Mouse (Mus musculus) hindbrain, embryonic 16.5 days (tissue): Measurements from ENCODE around the gene Car5a. TPM values are rescaled to one million over a fixed set of nuclear protein-coding genes. Genes with fewer than 3 reads are reported as not detected.
A peak's percentile ranks its signal among the peaks of the same experiment; 100 is the strongest.

Source experiments
- ATAC-seq: fragments of 200-750 bp; cut with Nextera tagmentation; 2 replicates; pipeline ENCODE4 v1.8.0; 2017; ENCODE audit warnings: moderate TSS enrichment, moderate library complexity
- H3K27ac ChIP-seq: fragments of 300-500 bp; sonication (generic); 2 replicates; pipeline ENCODE4 v1.5.1; 2014; ENCODE audit warnings: low read depth, mild to moderate bottlenecking, control low read depth, low read length, moderate library complexity
- H3K27me3 ChIP-seq: fragments of 300-500 bp; sonication (generic); replicated peaks from 2 replicates; pipeline ENCODE4 v1.6.1; 2014; ENCODE audit warnings: low read length; ENCODE audit not compliant: control insufficient read depth, insufficient read depth
- H3K36me3 ChIP-seq: fragments of 300-500 bp; sonication (generic); 2 replicates; pipeline ENCODE4 v1.6.1; 2014; ENCODE audit warnings: mild to moderate bottlenecking, low read length, moderate library complexity, mixed read lengths; ENCODE audit not compliant: control insufficient read depth, insufficient read depth
- H3K4me1 ChIP-seq: fragments of 300-500 bp; sonication (generic); 2 replicates; pipeline ENCODE4 v1.6.1; 2014; ENCODE audit warnings: low read depth, low read length; ENCODE audit not compliant: control insufficient read depth, insufficient read depth
- H3K4me2 ChIP-seq: fragments of 300-500 bp; sonication (generic); 2 replicates; pipeline ENCODE4 v1.6.1; 2014; ENCODE audit warnings: mild to moderate bottlenecking, low read length, control low read depth, moderate library complexity
- H3K4me3 ChIP-seq: fragments of 300-500 bp; sonication (generic); 2 replicates; pipeline ENCODE4 v1.5.1; 2014; ENCODE audit warnings: mild to moderate bottlenecking, low read length, control low read depth, moderate library complexity
- H3K9ac ChIP-seq: fragments of 300-500 bp; sonication (generic); 2 replicates; pipeline ENCODE4 v1.6.1; 2014; ENCODE audit warnings: low read depth, mild to moderate bottlenecking, control low read depth, low read length, moderate library complexity
- H3K9me3 ChIP-seq: fragments of 300-500 bp; sonication (generic); 2 replicates; pipeline ENCODE4 v1.6.1; 2014; ENCODE audit warnings: mild to moderate bottlenecking, low read length, moderate library complexity; ENCODE audit not compliant: control insufficient read depth
- WGBS: fragments of 180-500 bp; shearing (Covaris S2); extraction: QIAGEN DNeasy Blood & Tissue Kit; methylation state at CpG from one replicate; pipeline ENCODE4 v1.1.7; 2014; 5-methylcytosine and 5-hydroxymethylcytosine counted together
- polyA plus RNA-seq: library from polyadenylated mRNA; unstranded; fragments of >200 nt; fragmentation: Nextera tagmentation; extraction: Ambion mirVana; gene quantifications from 2 replicates; pipeline ENCODE4 v1.2.1, GENCODE M21; 2015

The Car5a gene
- polyA plus RNA-seq, 1 experiment from 2014 or later, result 0.40 TPM

GRCm38 (mm10) chr8:121931571-121931970 is 13.1 kb downstream of the Car5a start:
- WGBS, result 80% methylated on average over 7 of the region's 7 CpGs
- Histone ChIP-seq H3K9me3 (no peaks in the 10 kb centered on the region), H3K4me2 (no peak overlapping the region), H3K4me1 (peaks cover 16% of the 10 kb centered on the region), H3K27ac (no peak overlapping the region), H3K36me3 (no peaks in the 10 kb centered on the region), H3K4me3 (no peak overlapping the region), H3K27me3 (no peaks in the 10 kb centered on the region), H3K9ac (no peak overlapping the region)
- ATAC-seq, result no peak

GRCm38 (mm10) chr8:121930047-121930446 is 14.7 kb downstream of the Car5a start:
- Histone ChIP-seq H3K9me3 (no peaks in the 10 kb centered on the region), H3K27me3 (no peaks in the 10 kb centered on the region), H3K4me1 (peaks cover 8% of the 10 kb centered on the region), H3K4me2 (no peak overlapping the region), H3K9ac (no peak overlapping the region), H3K36me3 (no peaks in the 10 kb centered on the region), H3K4me3 (no peak overlapping the region), H3K27ac (no peak overlapping the region)
- ATAC-seq, result no peak
- WGBS, result 86% methylated on average over 4 of the region's 4 CpGs

GRCm38 (mm10) chr8:121927316-121927715 is 17.4 kb downstream of the Car5a start:
- Histone ChIP-seq H3K4me1 (no peaks in the 10 kb centered on the region), H3K27ac (no peak overlapping the region), H3K9me3 (no peaks in the 10 kb centered on the region), H3K4me3 (no peak overlapping the region), H3K4me2 (no peak overlapping the region), H3K27me3 (no peaks in the 10 kb centered on the region), H3K36me3 (no peaks in the 10 kb centered on the region), H3K9ac (no peak overlapping the region)
- 51% methylated on average over 8 of the region's 8 CpGs for WGBS
- peak; percentile 63; the same call in 1 of the 2 replicates for ATAC-seq

DNA sequence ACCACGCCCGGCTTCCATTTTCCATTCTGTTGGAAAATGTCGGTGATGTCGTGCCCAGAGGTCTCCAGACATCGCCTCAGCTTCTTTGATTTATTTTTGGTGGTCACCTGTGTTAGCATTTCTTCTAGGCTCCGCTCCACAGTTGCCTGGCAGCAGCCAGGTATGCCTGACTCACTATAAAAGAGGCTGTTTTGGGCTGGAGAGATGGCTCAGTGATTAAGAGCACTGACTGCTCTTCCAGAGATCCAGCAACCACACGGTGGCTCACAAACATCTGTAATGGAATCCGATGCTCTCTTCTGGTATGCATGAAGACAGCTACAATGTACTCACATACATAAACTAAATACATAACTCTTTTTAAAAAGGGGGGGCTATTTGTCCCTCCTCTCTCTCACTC is 18.4 kb downstream of the Car5a start:
- Histone ChIP-seq H3K4me3 (no peak overlapping the region), H3K36me3 (no peaks in the 10 kb centered on the region), H3K9me3 (no peaks in the 10 kb centered on the region), H3K9ac (no peak overlapping the region), H3K27ac (no peak overlapping the region), H3K4me2 (no peak overlapping the region), H3K4me1 (no peaks in the 10 kb centered on the region), H3K27me3 (no peaks in the 10 kb centered on the region)
- WGBS, result 67% methylated on average over 8 of the region's 8 CpGs
- ATAC-seq, result no peak

DNA sequence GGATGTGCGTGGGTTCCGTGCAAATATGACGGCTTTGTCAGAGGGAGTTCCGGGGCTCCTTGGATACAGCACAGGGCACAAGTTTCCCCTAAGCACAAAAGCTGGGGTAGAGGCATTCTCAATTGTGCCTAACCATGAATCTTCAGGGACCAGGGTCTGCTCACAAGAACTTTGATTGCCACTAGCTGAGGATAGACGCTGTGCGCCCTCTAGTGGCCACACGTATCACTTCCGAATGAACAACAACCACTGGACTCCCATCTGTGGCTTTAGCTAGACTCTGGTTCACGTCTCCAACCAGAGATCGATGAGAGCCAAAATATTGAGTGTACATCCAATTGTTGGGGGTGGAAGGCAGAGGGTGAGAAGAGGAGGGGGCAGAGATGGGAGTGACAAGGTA is 19.1 kb downstream of the Car5a start:
- WGBS, result 30% methylated on average over 10 of the region's 10 CpGs
- Histone ChIP-seq H3K4me1 (no peaks in the 10 kb centered on the region), H3K4me2 (no peak overlapping the region), H3K27me3 (no peaks in the 10 kb centered on the region), H3K9me3 (no peaks in the 10 kb centered on the region), H3K36me3 (no peaks in the 10 kb centered on the region), H3K9ac (no peak overlapping the region), H3K27ac (no peak overlapping the region), H3K4me3 (no peak overlapping the region)
- ATAC-seq, result no peak; the same call in 1 of the 2 replicates

DNA sequence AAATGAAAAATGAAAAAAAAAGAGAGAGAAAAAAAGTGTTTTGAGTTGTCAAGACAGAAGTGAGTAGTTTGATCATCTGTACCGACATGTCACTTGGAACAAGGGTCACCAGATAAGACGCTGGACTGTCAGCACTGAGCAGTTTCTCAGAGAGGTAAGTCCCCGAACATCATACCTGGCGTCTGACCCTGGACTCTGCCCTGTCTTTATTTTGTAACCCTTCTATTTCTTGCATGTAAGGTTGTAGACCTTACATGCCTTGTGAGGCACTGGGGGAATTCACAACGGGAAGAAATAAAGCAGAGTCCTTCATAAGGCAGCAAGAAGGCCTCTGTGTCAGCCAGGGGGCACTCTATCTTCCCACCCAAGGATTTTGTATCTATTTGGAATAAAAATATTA is 20.0 kb downstream of the Car5a start:
- no peak overlapping the region for H3K27ac ChIP-seq
- H3K36me3 ChIP-seq, result no peaks in the 10 kb centered on the region
- H3K27me3 ChIP-seq, result no peaks in the 10 kb centered on the region
- no peak overlapping the region for H3K4me2 ChIP-seq
- no peak overlapping the region for H3K4me3 ChIP-seq
- WGBS, result 88% methylated on average over 5 of the region's 5 CpGs
- no peak for ATAC-seq
- H3K4me1 ChIP-seq, result no peaks in the 10 kb centered on the region
- H3K9me3 ChIP-seq, result no peaks in the 10 kb centered on the region
- H3K9ac ChIP-seq, result no peak overlapping the region

GRCm38 (mm10) chr8:121922101-121922500 is 22.6 kb downstream of the Car5a start:
- no peak overlapping the region for H3K4me2 ChIP-seq
- WGBS, result 87% methylated on average over 8 of the region's 8 CpGs
- peak; percentile 38; the same call in 1 of the 2 replicates for ATAC-seq
- no peaks in the 10 kb centered on the region for H3K9me3 ChIP-seq
- H3K27me3 ChIP-seq, result no peaks in the 10 kb centered on the region
- H3K36me3 ChIP-seq, result no peaks in the 10 kb centered on the region
- no peak overlapping the region for H3K4me3 ChIP-seq
- no peaks in the 10 kb centered on the region for H3K4me1 ChIP-seq
- H3K27ac ChIP-seq, result peak overlapping the region; percentile 54; the same call in 1 of the 2 replicates
- H3K9ac ChIP-seq, result no peak overlapping the region

DNA sequence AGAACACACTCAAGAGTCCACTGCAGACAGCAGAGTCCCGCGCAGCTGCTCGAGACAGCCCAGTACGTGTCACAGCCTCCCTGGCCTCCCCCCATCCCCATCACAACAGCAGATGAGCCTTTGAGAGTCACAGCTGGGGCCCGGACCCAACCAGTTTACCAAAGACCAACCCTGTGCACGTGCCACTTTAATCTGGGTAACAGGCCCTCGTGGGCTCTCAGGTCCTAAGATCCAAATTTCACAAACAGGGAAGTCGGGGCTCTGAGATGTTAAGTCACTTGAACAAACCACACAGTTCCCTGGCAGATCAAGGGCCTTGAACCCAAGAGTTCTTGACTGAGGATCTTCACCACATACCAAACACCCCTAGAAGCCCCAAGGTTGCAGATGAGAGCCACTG is 23.1 kb downstream of the Car5a start:
- no peak for ATAC-seq

DNA sequence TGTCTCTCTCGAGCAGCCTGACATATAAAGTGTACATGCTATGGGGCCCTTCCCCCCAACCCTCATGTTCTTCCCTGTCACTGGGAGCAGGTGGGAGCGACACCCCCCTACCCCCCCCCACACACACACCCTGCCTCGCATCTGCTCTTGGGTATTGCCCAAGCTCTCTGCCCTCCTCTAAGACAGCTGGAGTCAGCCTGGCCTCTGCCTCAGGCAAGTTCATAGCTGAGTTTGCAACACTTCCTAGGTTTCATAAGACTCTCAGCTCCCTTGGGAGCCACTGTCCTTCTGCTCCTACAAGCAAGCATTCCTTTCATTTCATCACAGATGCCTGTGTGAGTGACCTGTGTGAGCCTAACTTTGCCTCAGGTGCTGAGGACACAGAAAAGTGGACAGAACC is 25.0 kb downstream of the Car5a start:
- no peak overlapping the region for H3K4me2 ChIP-seq
- H3K9ac ChIP-seq, result no peak overlapping the region
- H3K9me3 ChIP-seq, result no peaks in the 10 kb centered on the region
- H3K4me1 ChIP-seq, result no peaks in the 10 kb centered on the region
- no peak for ATAC-seq
- H3K27me3 ChIP-seq, result no peaks in the 10 kb centered on the region
- H3K4me3 ChIP-seq, result no peak overlapping the region
- 40% methylated on average over 3 of the region's 3 CpGs for WGBS
- H3K27ac ChIP-seq, result no peak overlapping the region
- no peaks in the 10 kb centered on the region for H3K36me3 ChIP-seq

More for the DNA sequence above, 23.1 kb downstream of the Car5a start:
- peak overlapping the region; percentile 54 for H3K27ac ChIP-seq
- no peaks in the 10 kb centered on the region for H3K9me3 ChIP-seq
- no peak overlapping the region for H3K4me2 ChIP-seq
- H3K36me3 ChIP-seq, result no peaks in the 10 kb centered on the region
- 73% methylated on average over 8 of the region's 8 CpGs for WGBS
- no peak overlapping the region for H3K4me3 ChIP-seq
- H3K27me3 ChIP-seq, result no peaks in the 10 kb centered on the region
- no peak overlapping the region for H3K9ac ChIP-seq
- H3K4me1 ChIP-seq, result no peaks in the 10 kb centered on the region

GRCm38 (mm10) chr8:121919158-121919557 is 25.5 kb downstream of the Car5a start:
- Histone ChIP-seq H3K36me3 (no peaks in the 10 kb centered on the region), H3K9me3 (no peaks in the 10 kb centered on the region), H3K9ac (no peak overlapping the region), H3K27ac (no peak overlapping the region), H3K27me3 (no peaks in the 10 kb centered on the region), H3K4me1 (no peaks in the 10 kb centered on the region), H3K4me3 (no peak overlapping the region), H3K4me2 (no peak overlapping the region)
- WGBS, result 67% methylated on average over 4 of the region's 4 CpGs
- ATAC-seq, result no peak
